Mouse (Mus musculus) embryonic fibroblast, embryonic 13.5 days (primary cell): Measurements from ENCODE around the gene Trove2.

ENCODE experiments used
- CTCF ChIP-seq: IDR thresholded peaks from 2 replicates; pipeline ENCODE4 v1.5.1; 2011; ENCODE audit warnings: mild to moderate bottlenecking, control low read depth, low read length, moderate library complexity, borderline replicate concordance; ENCODE audit not compliant: insufficient read depth
- POLR2A ChIP-seq: IDR thresholded peaks from 2 replicates; pipeline ENCODE4 v1.6.1; 2011; ENCODE audit warnings: low read depth, mild to moderate bottlenecking, control low read depth, low read length, moderate library complexity

- TF ChIP-seq CTCF (no peak), POLR2A (no peak)
Observed at GRCm38 (mm10) chr1:143764443-143764842, 12.4 kb downstream of the Trove2 start.
